Mouse (Mus musculus): ENCODE results near the gene Apc2.
A peak's percentile ranks its signal among the peaks of the same experiment; 100 is the strongest.

Apc2 gene

DNA sequence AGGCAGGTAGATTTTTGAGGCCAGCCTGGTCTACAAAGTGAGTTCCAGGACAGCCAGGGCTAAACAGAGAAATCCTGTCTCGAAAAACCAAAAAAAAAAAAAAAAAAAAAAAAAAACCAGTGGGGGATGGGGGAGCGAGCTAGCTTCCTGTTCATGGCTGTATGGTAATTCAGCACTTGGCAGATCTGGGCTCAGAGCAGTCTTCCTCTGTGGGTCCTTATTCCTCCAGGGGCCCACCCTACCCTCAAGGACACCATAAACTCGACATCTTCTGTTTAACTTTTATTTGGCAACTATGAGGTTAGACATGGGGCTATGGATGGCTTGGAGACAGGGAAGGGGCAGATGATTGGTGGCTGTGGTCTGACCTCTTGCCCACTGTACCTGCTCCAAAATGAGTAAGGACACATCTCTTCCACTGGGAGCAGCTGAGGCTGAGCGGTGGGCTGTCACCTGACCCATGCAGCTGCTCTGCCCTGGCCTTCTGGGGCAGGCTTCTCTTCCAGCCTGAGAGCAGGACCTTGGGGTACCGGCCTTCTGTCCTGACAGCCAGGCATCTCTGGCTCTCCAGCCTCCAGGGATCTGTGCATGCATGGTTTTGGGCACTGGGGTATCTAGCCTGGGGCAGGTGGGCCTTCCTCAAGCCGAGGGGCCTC, 25.4 kb downstream of the Apc2 start:
- no peak for DNase-seq (ENCODE audit: low spot score)

DNA sequence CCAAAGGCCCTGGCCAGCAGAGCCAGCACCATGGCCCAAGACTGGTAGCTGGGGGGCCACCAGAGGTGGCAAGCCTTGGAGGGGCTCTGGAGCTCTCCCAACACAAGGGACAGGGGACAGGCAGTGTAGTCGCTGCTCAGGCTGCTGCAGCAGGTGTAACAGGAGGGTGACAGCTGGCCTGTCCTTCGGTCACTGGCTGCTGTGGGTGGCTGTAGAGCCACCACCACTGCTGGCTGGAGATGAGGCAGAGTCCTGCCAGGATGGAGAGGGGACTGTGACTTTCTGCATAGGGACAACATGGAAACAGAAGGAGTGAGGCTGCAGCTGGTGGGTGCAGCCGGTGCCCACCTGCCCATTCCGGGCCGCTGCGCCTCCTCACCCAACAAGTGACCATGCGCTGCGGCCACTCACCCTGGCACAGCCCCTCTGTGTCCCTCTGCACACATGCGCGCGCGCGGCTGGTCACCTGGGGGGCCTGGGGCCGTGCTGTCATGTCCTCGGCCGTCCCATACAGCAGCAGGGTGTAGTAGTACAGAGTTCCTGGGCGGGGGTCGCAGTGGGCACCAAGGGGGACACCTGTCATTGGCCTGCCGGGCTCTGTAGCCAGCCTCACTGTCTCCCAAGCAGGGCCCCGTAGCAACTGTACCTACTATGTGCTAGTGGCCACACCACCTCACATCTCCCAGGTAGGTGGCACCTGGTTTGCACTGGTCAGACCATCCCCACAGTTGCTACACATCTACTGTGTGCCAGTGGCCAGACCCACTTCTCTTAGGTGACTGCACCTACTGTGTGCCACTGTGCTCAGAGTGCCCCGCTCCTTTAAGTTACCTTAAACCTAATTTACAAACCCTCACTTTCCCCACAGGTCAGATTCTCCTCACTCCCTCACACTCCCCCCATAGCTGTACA, 26.1 kb downstream of the Apc2 start:
- no peak for DNase-seq (ENCODE audit: low spot score)

DNA sequence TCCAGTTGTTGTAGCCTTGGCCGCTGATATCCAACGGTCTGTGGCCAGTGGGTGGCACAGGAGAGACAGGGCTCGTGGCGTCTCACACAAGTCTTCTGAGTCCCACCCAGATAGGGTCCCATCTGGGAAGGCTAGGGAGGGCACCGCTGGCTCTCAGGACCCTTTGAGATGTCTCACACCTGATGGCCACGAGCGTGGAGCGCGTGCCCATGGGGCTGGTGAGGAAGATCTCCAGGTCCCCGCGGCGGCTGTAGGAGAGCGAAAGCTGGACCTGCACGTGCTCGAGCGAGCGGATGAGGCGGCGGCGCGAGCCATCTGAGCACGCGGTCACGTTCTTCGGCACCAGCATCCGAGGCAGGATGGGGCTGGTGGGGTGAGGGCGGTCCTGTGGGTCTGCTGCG, 27.0 kb downstream of the Apc2 start:
- DNase-seq (ENCODE audit: low spot score), result peak; percentile 34

DNA sequence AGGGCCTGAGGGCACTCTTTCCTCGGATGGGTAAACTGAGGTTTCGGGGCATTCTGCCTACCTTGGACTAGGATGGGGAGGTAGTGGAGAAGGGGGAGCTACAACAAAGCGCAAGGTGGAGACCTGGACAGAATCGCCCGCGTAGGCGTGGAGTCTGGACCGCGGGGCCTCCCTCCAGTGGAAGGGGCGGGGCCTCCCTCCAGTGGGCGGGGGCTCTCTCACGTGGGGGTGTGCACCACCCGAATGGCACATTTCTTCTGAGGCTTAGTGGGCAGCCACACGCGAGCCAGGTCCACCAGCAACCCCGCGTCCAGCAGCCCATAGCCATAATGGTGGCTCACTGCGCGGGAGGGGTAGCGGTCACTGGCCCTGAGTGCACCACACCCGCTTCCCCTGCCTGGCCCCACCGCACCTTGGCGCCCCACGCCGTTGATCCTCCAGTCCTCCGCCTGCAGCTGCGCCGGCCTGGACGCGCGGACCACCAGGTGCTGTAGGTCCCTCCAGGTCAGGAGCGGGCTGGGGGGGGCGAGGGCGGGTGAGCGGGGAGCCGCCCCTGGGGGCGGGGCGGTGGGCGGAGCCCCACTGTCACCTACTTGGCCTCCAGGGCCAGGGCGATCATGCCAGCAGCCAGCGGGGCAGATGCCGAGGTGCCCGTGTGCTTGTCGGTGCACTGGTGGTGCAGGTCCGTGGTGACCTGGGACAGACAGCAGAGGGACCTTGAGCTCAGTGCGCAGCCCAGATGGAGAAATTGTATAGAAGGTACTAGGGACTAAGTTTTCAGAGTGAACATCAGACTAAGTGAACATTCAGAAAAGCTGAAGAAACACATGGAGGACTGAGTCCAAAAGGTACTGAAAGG, 27.7 kb downstream of the Apc2 start:
- peak; percentile 52 for DNase-seq (ENCODE audit: low spot score)

DNA sequence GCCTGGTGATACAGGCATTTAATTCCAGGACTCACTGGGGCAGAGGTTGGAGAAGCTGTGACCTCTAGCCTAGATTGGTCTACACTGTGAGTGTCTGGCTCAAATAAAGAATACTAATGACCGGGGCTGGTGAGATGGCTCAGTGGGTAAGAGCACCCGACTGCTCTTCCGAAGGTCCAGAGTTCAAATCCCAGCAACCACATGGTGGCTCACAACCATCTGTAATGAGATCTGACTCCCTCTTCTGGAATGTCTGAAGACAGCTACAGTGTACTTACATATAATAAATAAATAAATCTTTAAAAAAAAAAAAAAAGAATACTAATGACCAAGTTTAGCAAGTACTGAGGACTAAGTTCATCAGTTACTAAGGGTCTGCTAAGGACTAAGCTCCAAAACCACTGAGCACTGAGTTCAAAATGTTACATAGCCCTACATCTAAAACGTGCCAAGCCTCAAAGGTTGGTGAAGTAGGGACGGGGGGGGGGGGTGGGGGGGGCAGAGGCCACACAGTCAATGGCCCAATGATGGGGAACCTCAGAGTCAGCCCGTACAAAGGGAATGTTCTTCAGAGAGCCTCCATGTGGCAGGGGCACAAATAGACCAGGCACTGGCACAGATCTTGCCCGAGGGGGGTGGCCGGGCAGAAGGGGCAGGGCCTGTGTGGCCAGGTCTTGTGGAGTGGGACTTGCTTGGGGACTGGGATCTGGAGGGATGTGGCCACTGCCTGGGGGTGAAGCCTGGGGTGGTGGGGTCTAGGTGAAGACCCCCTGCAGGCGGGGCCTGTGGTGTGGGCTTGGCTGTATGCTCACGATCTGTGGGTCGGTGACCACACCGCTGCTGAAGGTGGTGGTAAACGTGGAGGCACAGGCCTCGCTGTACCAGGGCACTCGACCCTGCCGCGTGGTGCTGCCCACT, 28.6 kb downstream of the Apc2 start:
- DNase-seq (ENCODE audit: low spot score), result no peak

DNA sequence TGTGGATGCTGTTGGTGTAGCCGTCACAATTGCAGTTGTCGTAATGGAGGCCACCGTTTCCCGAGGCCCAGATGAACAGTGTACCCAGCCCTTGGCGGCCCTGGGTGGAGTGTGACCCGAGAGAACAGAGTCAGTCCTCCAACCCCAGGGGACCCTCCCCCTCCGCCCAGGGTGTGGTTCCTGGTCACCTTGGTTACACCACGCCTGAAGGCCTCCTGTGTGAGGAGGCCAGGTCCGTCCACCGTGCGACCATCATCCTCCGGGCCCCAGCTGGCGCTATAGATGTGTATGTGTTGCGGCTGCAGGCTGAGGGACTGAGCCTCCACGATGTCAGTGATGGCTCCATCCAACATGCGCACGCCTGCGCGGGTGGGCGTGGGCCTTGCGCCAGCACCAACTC, 29.3 kb downstream of the Apc2 start:
- DNase-seq (ENCODE audit: low spot score), result no peak

DNA sequence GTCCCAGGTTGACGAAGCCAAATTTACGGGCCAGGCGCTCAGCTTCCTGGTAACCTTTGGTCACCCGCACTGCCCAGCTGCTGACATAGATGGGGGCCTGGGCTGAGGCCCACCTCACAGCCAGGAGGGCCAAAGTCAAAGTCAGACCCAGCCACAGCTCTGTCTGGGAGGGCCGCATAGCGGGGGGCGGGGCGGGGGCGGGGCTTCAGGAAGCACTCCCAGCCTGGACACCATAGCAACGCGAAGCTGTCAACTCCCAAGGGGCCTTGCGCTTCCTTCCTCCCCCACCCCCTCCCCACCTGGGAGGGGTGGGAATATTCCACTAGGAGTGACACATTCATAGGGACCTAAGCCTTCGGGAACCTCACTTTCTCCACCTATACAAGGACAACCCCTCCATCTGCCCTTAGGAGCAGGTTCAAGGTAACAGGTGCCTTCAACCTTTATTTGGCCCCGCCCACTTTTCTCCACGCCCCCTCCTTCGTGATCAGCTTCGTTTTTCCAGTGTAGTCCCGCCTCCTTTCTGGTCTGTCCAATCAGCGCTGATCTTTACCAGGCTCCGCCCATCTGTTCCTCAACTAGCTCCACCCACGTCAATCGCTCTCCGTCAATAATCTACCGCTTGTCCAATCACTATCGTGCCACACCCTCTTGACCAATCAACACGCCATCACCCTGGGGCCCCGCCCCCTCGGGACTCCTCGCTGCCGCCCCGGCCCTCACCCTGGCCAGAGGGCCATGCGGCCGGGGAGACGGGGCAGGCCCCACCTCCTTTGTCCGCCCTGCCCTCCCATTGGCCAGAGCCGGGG, 33.7 kb downstream of the Apc2 start, which contains the start of the genes Pcsk4 and Reep6:
Pcsk4 (minus strand) TSS at position 226 of the 809 bp plus-strand sequence.
Reep6 (plus strand) TSS at position 681 of the 809 bp plus-strand sequence.
- peak; percentile 83 for DNase-seq (ENCODE audit: low spot score)

DNA sequence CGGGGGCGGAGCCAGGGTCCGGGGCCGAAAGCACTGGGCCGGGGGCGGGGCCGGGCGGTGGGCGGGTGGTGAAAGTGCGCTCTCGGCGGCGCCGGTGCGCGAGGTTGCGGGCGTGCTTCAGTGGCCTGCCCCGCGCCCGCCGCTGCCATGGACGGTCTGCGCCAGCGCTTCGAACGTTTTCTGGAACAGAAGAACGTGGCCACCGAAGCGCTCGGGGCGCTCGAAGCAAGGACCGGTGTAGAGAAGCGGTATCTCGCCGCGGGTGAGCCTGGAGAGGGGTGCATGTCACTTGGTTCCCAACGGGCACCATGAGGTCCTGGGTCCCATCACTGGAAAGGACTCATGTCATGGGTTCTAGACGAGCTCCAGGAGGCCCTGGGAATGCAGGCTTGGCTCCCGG, 34.3 kb downstream of the Apc2 start:
- no peak for DNase-seq (ENCODE audit: low spot score)

DNA sequence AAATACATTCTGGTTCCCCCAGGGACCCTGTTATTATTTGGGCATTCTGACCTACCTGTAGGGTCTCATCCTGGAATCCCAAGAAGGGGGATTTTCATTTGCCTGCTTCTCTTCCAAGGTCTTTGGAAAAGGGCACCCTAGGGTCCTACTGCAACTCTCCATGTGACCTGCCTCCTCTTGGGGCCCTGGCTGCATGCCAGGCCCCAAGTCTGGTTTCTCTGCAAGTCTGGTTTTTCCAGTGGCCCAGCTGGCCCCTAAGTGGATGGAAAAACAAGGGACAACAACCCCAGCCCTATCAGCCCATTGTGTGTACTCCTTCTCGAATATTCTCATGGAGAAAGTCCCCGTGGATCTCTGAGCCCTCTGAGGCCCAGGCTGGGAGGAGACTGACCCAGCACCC, 35.1 kb downstream of the Apc2 start:
- no peak for DNase-seq (ENCODE audit: low spot score)

DNA sequence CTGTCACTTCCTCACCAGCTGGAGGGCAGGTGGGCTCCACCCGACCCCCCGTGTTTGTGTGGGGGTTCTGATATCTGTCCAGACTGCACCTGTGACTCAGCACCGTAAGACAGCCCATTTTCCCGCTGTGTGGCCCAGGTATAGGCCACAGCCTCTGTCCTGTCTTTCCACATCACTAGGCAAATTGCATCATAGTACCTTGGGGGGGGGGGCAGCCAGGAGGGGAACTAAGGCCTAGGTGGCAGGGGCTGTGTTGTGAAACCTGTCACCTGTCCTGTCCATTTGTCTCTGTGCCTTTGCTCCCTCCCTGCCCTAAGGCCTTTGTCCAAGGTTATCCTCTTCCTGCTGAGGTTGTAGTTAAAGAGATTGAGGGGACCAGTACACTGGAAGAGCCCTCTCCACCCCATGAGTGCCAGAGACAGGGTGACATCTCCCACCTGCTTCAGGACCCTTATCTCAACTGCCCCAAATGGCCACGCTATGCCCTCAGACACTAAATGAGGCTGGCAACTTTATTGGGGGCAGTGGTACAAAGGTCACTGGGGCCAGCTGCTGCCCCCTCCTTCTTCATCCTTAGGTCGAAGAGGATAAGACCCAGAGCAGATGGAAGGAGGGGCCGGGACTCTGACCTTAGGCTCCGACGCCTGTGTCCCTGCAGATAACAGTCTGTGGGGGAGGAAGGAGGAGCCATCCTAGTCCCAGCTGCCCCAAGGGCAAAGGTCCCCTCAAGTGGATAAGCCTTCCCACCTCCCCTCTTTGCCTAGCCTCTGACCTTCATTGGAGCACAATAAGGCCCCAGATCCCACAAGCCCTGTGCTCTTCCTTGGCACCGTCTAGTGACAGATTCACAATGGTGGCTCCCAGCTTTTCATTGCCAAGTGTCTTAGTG, 36.1 kb downstream of the Apc2 start:
- DNase-seq (ENCODE audit: low spot score), result no peak

DNA sequence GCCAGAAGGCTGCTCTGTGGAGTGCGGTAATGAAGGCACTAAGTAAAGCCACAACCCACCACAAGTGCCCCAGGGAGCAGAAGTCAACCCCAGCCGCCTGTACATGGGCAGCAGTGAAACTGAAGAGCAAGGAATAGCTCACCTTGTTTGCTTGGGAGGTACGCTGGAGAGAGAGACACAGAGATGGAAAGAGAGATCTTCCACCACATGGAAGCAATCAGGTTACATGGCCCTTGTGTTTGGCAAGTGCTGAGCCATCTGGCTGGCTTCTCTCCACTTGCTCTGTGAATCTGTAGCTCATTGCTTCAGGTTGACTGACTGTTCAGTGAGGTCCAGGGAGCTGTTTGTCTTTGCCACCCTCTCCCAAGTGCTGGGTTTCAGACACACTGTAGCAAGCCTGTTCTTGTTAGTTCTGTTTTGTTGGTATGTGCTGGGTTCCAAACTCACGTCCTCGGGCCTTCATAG, 36.8 kb downstream of the Apc2 start:
- DNase-seq (ENCODE audit: low spot score), result no peak

DNA sequence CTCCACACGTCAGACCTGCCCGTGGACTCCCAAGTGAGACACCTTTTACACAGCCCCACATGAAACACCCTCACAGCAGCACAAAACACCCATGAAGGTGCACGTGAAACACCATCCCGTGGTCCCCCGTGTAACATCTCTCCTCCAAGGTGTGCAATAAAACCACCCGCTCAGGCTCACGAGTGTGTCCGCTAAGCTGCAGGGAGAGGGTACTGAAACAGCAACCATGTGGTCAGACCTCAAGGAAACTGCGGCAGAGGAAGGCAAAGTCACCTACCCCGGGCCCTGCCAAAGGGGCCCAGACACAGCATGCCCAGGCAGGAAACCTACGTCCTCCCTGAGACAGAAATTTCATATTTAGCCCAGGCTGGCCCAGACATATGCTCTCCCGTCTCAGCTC, 40.5 kb downstream of the Apc2 start:
- DNase-seq (ENCODE audit: low spot score), result no peak

DNA sequence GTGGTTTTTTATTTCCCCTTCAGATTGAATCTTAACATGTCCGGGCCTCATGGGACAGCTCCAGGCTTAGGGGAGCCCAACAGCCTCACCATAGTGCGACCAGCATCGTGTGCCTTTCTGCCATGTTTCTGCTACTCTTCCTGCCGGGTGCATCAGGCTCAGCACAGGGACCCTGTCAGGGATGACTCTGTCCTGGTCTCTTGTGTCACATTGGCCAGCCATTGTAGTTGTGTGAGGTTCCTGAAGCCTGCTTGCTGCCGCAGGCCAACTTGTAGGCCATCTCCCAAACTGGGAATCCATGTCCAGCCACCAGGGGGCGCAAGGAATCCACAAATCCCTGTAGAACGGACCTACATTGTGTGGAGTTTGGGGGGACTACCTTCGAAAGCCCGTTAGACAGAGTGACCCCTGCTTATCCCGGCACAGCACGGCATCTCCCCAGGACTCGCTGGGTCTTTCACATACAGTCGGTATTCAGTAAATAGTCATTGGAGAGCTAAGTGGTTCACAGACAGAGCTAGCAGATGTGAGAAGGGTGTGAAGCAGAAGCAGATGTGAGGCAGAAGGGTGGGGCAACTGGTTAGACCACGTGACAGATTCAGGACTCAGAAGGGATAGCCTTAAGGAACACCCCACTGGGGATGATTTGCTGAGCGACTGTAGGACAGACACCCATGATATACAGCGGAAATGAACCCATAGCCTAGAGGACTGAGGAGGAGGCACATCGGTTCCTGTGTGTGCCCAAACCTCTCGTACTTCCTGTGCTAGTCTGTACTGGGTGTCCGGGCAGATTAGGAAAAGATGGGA, 44.4 kb downstream of the Apc2 start:
- DNase-seq (ENCODE audit: low spot score), result peak; percentile 69

DNA sequence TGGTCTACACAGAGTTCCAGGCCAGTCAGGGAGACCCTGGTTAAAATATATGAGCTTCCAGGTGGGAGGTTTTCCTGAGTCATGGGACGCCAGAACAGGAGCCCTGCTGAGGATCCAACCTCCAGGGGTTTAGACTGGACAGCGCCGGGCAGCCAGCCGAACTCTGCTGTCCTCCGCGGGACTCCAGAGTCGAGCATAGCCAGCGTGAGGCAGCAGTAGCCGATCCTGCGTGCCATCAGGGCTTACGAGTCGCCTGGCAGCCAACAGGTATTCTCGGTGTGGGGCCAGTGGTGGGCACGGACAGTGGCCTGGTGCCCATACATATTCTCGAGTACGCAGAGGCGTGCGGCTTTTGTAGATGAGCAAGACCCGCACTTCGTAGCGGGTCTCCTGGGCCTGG, 45.2 kb downstream of the Apc2 start:
- DNase-seq (ENCODE audit: low spot score), result no peak

DNA sequence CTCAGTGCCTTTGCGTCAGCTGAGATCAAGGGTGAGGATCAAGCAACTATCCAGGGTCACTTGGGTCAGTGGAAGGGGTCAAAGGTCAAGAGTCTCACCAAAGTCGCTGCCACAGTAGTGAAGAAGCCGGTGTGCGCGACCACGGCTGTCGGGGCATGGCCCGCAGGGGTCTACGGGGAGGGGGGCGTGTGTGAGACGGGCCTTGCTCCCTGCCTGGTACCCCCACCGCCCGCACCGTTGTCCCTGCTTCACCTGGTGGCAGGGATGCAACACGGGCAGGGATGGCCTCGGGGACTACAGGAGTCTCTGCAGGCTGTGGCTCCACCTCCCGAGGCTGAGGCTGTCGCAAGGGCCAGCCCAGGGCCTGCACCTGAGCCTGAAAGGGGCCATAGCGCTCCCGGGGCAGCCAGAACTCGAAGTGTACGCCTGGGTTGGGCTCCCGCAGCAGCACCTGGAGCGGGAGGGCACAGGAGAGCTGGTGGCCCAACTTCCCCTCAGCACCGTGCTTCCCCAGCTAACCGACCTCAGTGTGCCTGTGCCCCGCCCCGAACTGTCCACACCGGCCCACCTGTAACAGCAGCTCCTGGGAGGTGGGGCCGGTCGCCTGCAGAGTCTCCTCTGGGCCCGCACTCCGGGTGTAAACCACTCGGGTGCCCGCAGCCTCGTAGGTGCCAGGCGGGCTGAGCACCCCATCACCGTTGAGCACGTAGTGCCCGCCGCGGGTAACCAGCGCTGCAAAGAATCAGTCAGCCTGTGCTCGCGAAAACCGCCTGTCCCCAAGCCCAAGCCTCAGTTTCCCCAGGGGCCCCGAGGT, 45.9 kb downstream of the Apc2 start:
- no peak for DNase-seq (ENCODE audit: low spot score)

DNA sequence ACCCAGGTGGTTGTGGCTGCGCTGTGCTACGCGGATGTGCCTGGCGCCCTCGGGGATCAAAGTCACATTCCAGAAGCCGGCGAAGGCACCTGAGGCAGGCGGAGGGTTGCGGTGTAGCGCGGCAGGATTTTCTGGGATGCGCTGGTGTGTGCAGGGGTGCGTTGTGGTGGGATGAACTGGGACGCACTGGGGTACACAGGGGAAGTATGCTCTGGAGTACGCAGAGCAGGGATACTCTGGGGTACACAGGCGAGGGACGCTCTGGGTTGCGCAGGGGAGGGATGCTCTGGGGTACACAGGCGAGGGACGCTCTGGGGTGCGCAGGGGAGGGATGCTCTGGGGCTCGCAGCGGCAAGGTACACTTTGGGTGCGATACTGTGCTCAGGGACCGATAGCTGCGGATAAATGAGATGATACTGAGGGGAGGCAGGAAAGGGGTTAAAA, 46.5 kb downstream of the Apc2 start:
- DNase-seq (ENCODE audit: low spot score), result no peak

DNA sequence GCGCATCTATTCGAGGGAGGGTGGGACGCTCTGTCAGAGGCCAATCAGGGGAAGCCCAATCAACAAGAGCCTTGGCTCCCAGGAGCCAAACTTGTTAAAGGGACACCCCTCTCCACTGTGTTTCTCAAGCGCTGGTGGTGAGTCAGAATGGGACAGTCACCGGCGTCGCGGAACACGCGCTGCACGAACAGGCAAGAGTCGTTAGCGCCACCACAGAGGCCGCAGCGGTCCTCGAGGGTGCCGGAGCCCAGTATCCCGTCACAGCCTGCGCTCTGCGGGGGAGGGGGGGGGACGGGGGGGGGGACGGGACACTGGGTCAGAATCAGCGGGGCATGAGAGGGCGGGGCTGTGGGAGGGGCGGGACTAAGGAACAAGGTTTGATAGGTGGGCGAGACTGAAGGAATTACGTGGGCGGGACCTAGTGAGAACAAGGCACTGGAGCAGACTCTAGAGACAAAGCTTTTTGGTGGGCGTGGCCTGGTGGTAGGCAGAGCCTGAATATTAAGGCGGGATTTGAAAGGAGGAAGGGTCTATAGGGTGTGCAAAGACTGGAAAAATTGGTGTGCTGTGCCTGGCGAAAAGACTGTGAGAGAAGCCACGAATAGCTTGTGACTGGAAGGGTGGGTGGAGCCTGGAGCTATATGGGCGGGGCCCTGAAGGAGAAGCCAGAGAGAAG, 47.1 kb downstream of the Apc2 start:
- DNase-seq (ENCODE audit: low spot score), result peak; percentile 61

Measured in T-cell, adult 2 months (primary cell).